Mouse (Mus musculus) C2C12 (cell line): Measurements from ENCODE around the gene Traf3ip1. TPM values are rescaled to one million over a fixed set of nuclear protein-coding genes. Genes with fewer than 3 reads are reported as not detected.
A peak's percentile ranks its signal among the peaks of the same experiment; 100 is the strongest.

Source experiments
- H3K27me3 ChIP-seq: one replicate; pipeline ENCODE4 v1.6.1; 2011; ENCODE audit not compliant: control insufficient read depth, insufficient read depth, insufficient read length
- H3K36me3 ChIP-seq: one replicate; pipeline ENCODE4 v1.6.1; 2011; ENCODE audit not compliant: control insufficient read depth, insufficient read depth
- H3K4me3 ChIP-seq: one replicate; pipeline ENCODE4 v1.5.1; 2011; ENCODE audit warnings: mild to moderate bottlenecking, control low read depth; ENCODE audit not compliant: poor library complexity, insufficient read depth, severe bottlenecking
- H3K79me2 ChIP-seq: one replicate; pipeline ENCODE4 v1.6.1; 2011; ENCODE audit not compliant: control insufficient read depth, insufficient read depth
- H3K79me3 ChIP-seq: one replicate; pipeline ENCODE4 v1.6.1; 2011; ENCODE audit warnings: low read depth, control low read depth
- H3ac ChIP-seq: one replicate; pipeline ENCODE3; 2011; ENCODE audit warnings: low read depth; ENCODE audit not compliant: control insufficient read depth, insufficient read length
- CEBPB ChIP-seq: IDR thresholded peaks from one replicate; pipeline ENCODE4 v1.6.1; 2011; ENCODE audit warnings: low read depth, mild to moderate bottlenecking, control low read depth, moderate library complexity
- CTCF ChIP-seq: IDR thresholded peaks from one replicate; pipeline ENCODE4 v1.5.1; 2011; ENCODE audit not compliant: control insufficient read depth, insufficient read depth, insufficient read length
- FOSL1 ChIP-seq: IDR thresholded peaks from one replicate; pipeline ENCODE4 v1.8.0; 2011; ENCODE audit warnings: mild to moderate bottlenecking, low read length; ENCODE audit not compliant: poor library complexity, insufficient read depth, severe bottlenecking
- MAX ChIP-seq: IDR thresholded peaks from one replicate; pipeline ENCODE4 v1.6.1; 2011; ENCODE audit warnings: mild to moderate bottlenecking, control low read depth
- MYOD1 ChIP-seq: IDR thresholded peaks from one replicate; pipeline ENCODE4 v1.6.1; 2011; ENCODE audit warnings: low read depth; ENCODE audit not compliant: control insufficient read depth, insufficient read length
- MYOG ChIP-seq: IDR thresholded peaks from one replicate; pipeline ENCODE4 v1.6.1; 2011; ENCODE audit not compliant: control insufficient read depth, insufficient read length; ENCODE audit errors: extremely low read depth
- USF1 ChIP-seq: IDR thresholded peaks from one replicate; pipeline ENCODE4 v1.6.1; 2011; ENCODE audit warnings: low read depth, mild to moderate bottlenecking, control low read depth, moderate library complexity
- polyA plus RNA-seq: library from polyadenylated mRNA; unstranded; fragments of >200 nt; fragmentation: generic; extraction: Trizol; gene quantifications from one replicate; pipeline ENCODE4 v1.2.1, GENCODE M21; 2012; ENCODE audit warnings: missing spikeins

Traf3ip1 gene
- polyA plus RNA-seq, 1 experiment, result 6.0 TPM

- H3ac ChIP-seq, result no peak overlapping the region
- TF ChIP-seq MYOG, result no peak
- TF ChIP-seq MAX, result no peak
- TF ChIP-seq FOSL1, result no peak
- no peak for TF ChIP-seq CTCF
- no peak for TF ChIP-seq USF1
- TF ChIP-seq CEBPB, result no peak
- TF ChIP-seq MYOD1, result no peak
- no peaks in the 10 kb centered on the region for H3K27me3 ChIP-seq
- no peak overlapping the region for H3K4me3 ChIP-seq
- H3K79me2 ChIP-seq, result no peaks in the 10 kb centered on the region
- no peaks in the 10 kb centered on the region for H3K79me3 ChIP-seq
- peaks cover 31% of the 10 kb centered on the region for H3K36me3 ChIP-seq
Observed at GRCm38 (mm10) chr1:91549073-91549472, 54.6 kb downstream of the Traf3ip1 start.

- H3K4me3 ChIP-seq, result no peak overlapping the region
- no peak overlapping the region for H3ac ChIP-seq
- TF ChIP-seq FOSL1 (no peak), MAX (no peak), CTCF (no peak), MYOD1 (no peak), USF1 (no peak), CEBPB (no peak), MYOG (no peak)
- H3K27me3 ChIP-seq, result no peaks in the 10 kb centered on the region
- H3K79me2 ChIP-seq, result no peaks in the 10 kb centered on the region
- no peaks in the 10 kb centered on the region for H3K79me3 ChIP-seq
- H3K36me3 ChIP-seq, result peaks cover 37% of the 10 kb centered on the region
Observed at GRCm38 (mm10) chr1:91557099-91557498, 62.7 kb downstream of the Traf3ip1 start.

- H3K36me3 ChIP-seq, result peaks cover 5% of the 10 kb centered on the region
- H3ac ChIP-seq, result no peak overlapping the region
- no peaks in the 10 kb centered on the region for H3K27me3 ChIP-seq
- no peaks in the 10 kb centered on the region for H3K79me3 ChIP-seq
- no peak overlapping the region for H3K4me3 ChIP-seq
- no peak for TF ChIP-seq CEBPB
- TF ChIP-seq USF1, result no peak
- TF ChIP-seq MYOG, result no peak
- no peak for TF ChIP-seq CTCF
- no peak for TF ChIP-seq MYOD1
- TF ChIP-seq MAX, result no peak
- TF ChIP-seq FOSL1, result no peak
- no peaks in the 10 kb centered on the region for H3K79me2 ChIP-seq
Observed at GRCm38 (mm10) chr1:91561226-91561625, 66.8 kb downstream of the Traf3ip1 start.

- no peak for TF ChIP-seq FOSL1
- no peak for TF ChIP-seq MYOD1
- peak; percentile 18 for TF ChIP-seq USF1
- TF ChIP-seq CTCF, result no peak
- TF ChIP-seq MAX, result no peak
- Histone ChIP-seq H3ac (no peak overlapping the region), H3K4me3 (no peak overlapping the region), H3K79me2 (no peaks in the 10 kb centered on the region), H3K27me3 (no peaks in the 10 kb centered on the region), H3K79me3 (no peaks in the 10 kb centered on the region), H3K36me3 (no peaks in the 10 kb centered on the region)
Observed at GRCm38 (mm10) chr1:91562977-91563590, 68.6 kb downstream of the Traf3ip1 start.

- Histone ChIP-seq H3K79me2 (no peaks in the 10 kb centered on the region), H3K79me3 (no peaks in the 10 kb centered on the region), H3K36me3 (no peaks in the 10 kb centered on the region), H3K4me3 (no peak overlapping the region), H3ac (no peak overlapping the region), H3K27me3 (no peaks in the 10 kb centered on the region)
- TF ChIP-seq CEBPB, result no peak
- TF ChIP-seq MYOG, result no peak
- TF ChIP-seq USF1, result no peak
- no peak for TF ChIP-seq MYOD1
- TF ChIP-seq FOSL1, result no peak
- TF ChIP-seq CTCF, result no peak
- no peak for TF ChIP-seq MAX
Observed at GRCm38 (mm10) chr1:91564004-91564403, 69.6 kb downstream of the Traf3ip1 start.

GRCm38 (mm10) chr1:91564598-91564997 is 70.2 kb downstream of the Traf3ip1 start:
- Histone ChIP-seq H3K27me3 (no peaks in the 10 kb centered on the region), H3K36me3 (no peaks in the 10 kb centered on the region), H3K79me3 (no peaks in the 10 kb centered on the region), H3ac (no peak overlapping the region), H3K79me2 (no peaks in the 10 kb centered on the region), H3K4me3 (no peak overlapping the region)
- TF ChIP-seq MAX (no peak), MYOG (no peak), USF1 (no peak), MYOD1 (no peak)
